ENCODE assay signal across 11 mouse cellular contexts in genomic region chr13:47855422-47856108, GRCm38 (mm10).
DNase-seq lines count a peak whose midpoint lies in the region; ATAC-seq and TF ChIP-seq lines count a peak whose summit lies in the region.
"Had no signal": no experiment of that assay in that cellular context is flagged by ENCODE, and none has a peak within 500 bp of the region (broad histone marks: within the 10 kb centered on the region; RNA-seq: fewer than 3 reads in every experiment).

No protein-coding gene starts in this region.

- TF ChIP-seq CTCF in forebrain, postnatal 0 days (IDR thresholded peaks at IDR 0.05; ENCODE audit: low read depth) = no peak
- TF ChIP-seq CTCF in lung, adult 2 months (IDR thresholded peaks at IDR 0.05; ENCODE audit: insufficient read depth, low read length) = no peak

- H3K36me3 ChIP-seq in heart, embryonic 15.5 days = no peaks in the 10 kb centered on the region
- no peaks in the 10 kb centered on the region for H3K36me3 ChIP-seq in forebrain, postnatal 0 days (ENCODE audit: insufficient read depth)
- H3K36me3 ChIP-seq in midbrain, embryonic 14.5 days (ENCODE audit: control insufficient read depth, insufficient read depth, low read length) = no peaks in the 10 kb centered on the region

- peak overlapping the region; percentile 46 for H3K4me2 ChIP-seq in heart, embryonic 15.5 days
- H3K4me2 ChIP-seq in forebrain, postnatal 0 days (ENCODE audit: low read depth) = peak overlapping the region; percentile 34
- peak overlapping the region; percentile 46 for H3K4me2 ChIP-seq in midbrain, embryonic 14.5 days (ENCODE audit: low read length)

- intact Hi-C loops in heart, postnatal 36 days (cut with DNase I) = no loop called here

- no peak for DNase-seq in heart, postnatal 36 days
- peak; percentile 94 for DNase-seq in ZHBTc4 (ENCODE audit: low read depth, low spot score)
- no peak for DNase-seq in forebrain, postnatal 0 days
- DNase-seq in midbrain, embryonic 14.5 days = peak; percentile 56
- DNase-seq in spleen, adult 18-20 months = no peak
- no peak for DNase-seq in urinary bladder, postnatal 10 days (ENCODE audit: low spot score)
- DNase-seq in lung, adult 2 months = no peak
- DNase-seq: heart, adult 18-20 months; lung, postnatal 10 days; right cerebral cortex, postnatal 4 days had no signal

- no peak overlapping the region for H3K9ac ChIP-seq in heart, embryonic 15.5 days
- H3K9ac ChIP-seq in forebrain, postnatal 0 days = peak overlapping the region; percentile 33
- H3K9ac ChIP-seq in midbrain, embryonic 14.5 days (replicated peaks; ENCODE audit: low read length) = peak overlapping the region; percentile 27

- H3K4me1 ChIP-seq in heart, embryonic 15.5 days (replicated peaks) = peaks cover 17% of the 10 kb centered on the region
- peaks cover 11% of the 10 kb centered on the region for H3K4me1 ChIP-seq in forebrain, postnatal 0 days (ENCODE audit: insufficient read depth)
- peaks cover 15% of the 10 kb centered on the region for H3K4me1 ChIP-seq in midbrain, embryonic 14.5 days (ENCODE audit: control insufficient read depth, insufficient read depth, low read length)
- no peaks in the 10 kb centered on the region for H3K4me1 ChIP-seq in lung, adult 2 months (ENCODE audit: control insufficient read depth, insufficient read depth, low read length)

- peak overlapping the region; percentile 22 for H3K4me3 ChIP-seq in heart, embryonic 15.5 days
- 0 out of 2 replicates have a peak overlapping the region, but pooled peaks have one; percentile 12 for H3K4me3 ChIP-seq in forebrain, postnatal 0 days (ENCODE audit: low read depth, low read length)
- H3K4me3 ChIP-seq in midbrain, embryonic 14.5 days (replicated peaks; ENCODE audit: low read depth, low read length) = no peak overlapping the region; the same call in 1 of the 2 replicates
- no peak overlapping the region for H3K4me3 ChIP-seq in lung, adult 2 months (replicated peaks; ENCODE audit: extremely low read depth, low read depth, low read length)

- no peaks in the 10 kb centered on the region for H3K9me3 ChIP-seq in heart, embryonic 15.5 days (replicated peaks)
- no peaks in the 10 kb centered on the region for H3K9me3 ChIP-seq in forebrain, postnatal 0 days (ENCODE audit: low read length)
- no peaks in the 10 kb centered on the region for H3K9me3 ChIP-seq in midbrain, embryonic 14.5 days (ENCODE audit: control insufficient read depth, low read length)

- H3K27me3 ChIP-seq in heart, embryonic 15.5 days = no peaks in the 10 kb centered on the region
- H3K27me3 ChIP-seq in forebrain, postnatal 0 days (ENCODE audit: insufficient read depth, low read length) = no peaks in the 10 kb centered on the region
- H3K27me3 ChIP-seq in midbrain, embryonic 14.5 days (ENCODE audit: control insufficient read depth, insufficient read depth, low read length) = no peaks in the 10 kb centered on the region

- ATAC-seq in heart, embryonic 15.5 days (replicated peaks; ENCODE audit: insufficient number of reproducible peaks, insufficient read depth, low FRiP score, low read depth) = no peak
- ATAC-seq in forebrain, postnatal 0 days = peak; percentile 20; the same call in 1 of the 2 replicates
- ATAC-seq in midbrain, embryonic 14.5 days (ENCODE audit: low FRiP score, low TSS enrichment) = no peak; the same call in 1 of the 2 replicates

- H3K27ac ChIP-seq in heart, embryonic 15.5 days = no peak overlapping the region
- H3K27ac ChIP-seq in forebrain, postnatal 0 days (ENCODE audit: low read depth, low read length) = 0 out of 2 replicates have a peak overlapping the region, but pooled peaks have one; percentile 21
- peak overlapping the region; percentile 66 for H3K27ac ChIP-seq in midbrain, embryonic 14.5 days (replicated peaks; ENCODE audit: low read depth, low read length)

- WGBS in heart, embryonic 15.5 days = 7% methylated on average over 22 of the region's 22 CpGs
- 7% methylated on average over 22 of the region's 22 CpGs for WGBS in forebrain, postnatal 0 days
- 2% methylated on average over 22 of the region's 22 CpGs for WGBS in midbrain, embryonic 14.5 days
- WGBS in lung, adult 2 months = 21% methylated on average over 22 of the region's 22 CpGs

- no peak for TF ChIP-seq POLR2A in lung, adult 2 months (IDR thresholded peaks at IDR 0.05; ENCODE audit: borderline replicate concordance, extremely low read depth, low read depth, low read length)

Comparison
In these comparisons a context has a peak if more than half of its experiments do, and no peak if none do; other contexts are left out.
1. H3K4me3 ChIP-seq: peak in heart, embryonic 15.5 days (single experiment) and forebrain, postnatal 0 days (single experiment); none in midbrain, embryonic 14.5 days (single experiment) and lung, adult 2 months (single experiment).
2. DNase-seq: peak in ZHBTc4 (single experiment) and midbrain, embryonic 14.5 days (single experiment); none in heart, postnatal 36 days (0 of 2), forebrain, postnatal 0 days (single experiment), spleen, adult 18-20 months (0 of 2), urinary bladder, postnatal 10 days (single experiment) and lung, adult 2 months (single experiment).
3. Peak in every context shown above with its lines, with median percentiles within 50 percentile points of each other: H3K4me2 ChIP-seq.